Mouse (Mus musculus): ENCODE results near the gene Hs2st1. TPM values are rescaled to one million over a fixed set of nuclear protein-coding genes. Genes with fewer than 3 reads are reported as not detected.

The Hs2st1 gene
- polyA plus RNA-seq, 1 experiment: 30.9 TPM

DNA sequence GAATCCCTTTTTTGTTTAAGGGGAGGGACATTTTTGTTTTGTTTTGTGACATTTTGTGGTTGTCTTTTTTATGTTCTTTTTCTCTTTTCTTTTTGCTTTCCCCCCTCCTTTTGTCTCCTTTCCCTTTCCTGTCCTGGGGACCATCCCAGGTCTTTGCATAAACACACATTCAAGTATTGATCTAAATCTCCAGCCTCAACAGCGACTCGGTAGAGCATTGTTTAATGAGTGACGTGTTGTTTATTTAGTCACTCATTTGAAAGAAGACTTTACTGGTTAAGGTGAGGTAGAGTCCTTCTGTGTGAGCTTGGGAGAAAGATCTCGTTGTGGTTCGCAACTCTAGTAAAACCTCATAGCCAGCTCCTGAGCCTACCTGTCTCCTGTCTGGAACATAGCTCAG lies 13.8 kb upstream of the Hs2st1 start:
- DNase-seq (ENCODE audit: low read depth): no peak
- TF ChIP-seq CTCF (IDR thresholded peaks at IDR 0.05; ENCODE audit: borderline replicate concordance, extremely low read depth, insufficient read depth, insufficient read length) (no peak), POLR2A (IDR thresholded peaks at IDR 0.05; ENCODE audit: borderline replicate concordance, extremely low read depth, insufficient read depth, insufficient read length, poor library complexity, severe bottlenecking) (no peak)

DNA sequence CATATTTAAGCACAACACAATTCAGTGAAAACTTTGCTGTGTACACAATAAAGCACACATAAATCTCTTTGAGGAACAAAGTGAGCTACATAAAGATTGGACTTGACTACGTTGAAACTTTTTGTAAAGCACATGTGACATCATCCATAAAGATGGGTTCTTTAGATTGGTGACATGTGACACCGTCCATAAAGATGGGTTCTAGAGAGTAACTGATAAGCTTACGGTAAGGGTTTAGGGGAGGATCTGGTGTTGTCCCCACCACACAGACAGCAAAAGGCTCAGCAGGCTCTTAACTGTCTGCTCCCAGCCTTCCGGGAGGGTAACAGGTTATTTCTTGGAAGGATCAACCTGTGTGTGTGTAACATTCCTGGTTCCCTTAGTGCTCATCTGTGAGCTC lies 12.3 kb upstream of the Hs2st1 start:
- TF ChIP-seq CTCF (IDR thresholded peaks at IDR 0.05; ENCODE audit: borderline replicate concordance, extremely low read depth, insufficient read depth, insufficient read length): no peak
- no peak for TF ChIP-seq POLR2A (IDR thresholded peaks at IDR 0.05; ENCODE audit: borderline replicate concordance, extremely low read depth, insufficient read depth, insufficient read length, poor library complexity, severe bottlenecking)
- DNase-seq (ENCODE audit: low read depth): no peak

DNA sequence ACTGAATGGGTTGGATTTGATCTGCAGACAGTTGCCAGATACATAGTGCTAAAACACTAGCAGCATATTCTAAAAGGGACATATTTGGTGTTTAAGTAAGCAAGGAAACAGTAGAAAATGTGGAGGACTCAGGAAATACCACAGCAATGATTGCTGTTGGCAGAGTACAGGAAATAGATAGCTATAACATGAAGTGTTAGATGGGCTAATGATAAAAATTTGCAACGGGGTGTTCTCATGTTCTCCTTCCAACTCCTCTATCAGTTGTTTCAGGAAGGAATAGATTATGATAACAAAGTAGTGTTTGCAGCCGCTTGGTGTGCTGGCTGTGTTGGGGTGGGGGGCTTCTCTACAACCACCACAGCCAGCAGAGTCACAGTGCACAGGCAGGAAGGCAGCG lies 11.9 kb upstream of the Hs2st1 start:
- TF ChIP-seq POLR2A (IDR thresholded peaks at IDR 0.05; ENCODE audit: borderline replicate concordance, extremely low read depth, insufficient read depth, insufficient read length, poor library complexity, severe bottlenecking) (no peak), CTCF (IDR thresholded peaks at IDR 0.05; ENCODE audit: borderline replicate concordance, extremely low read depth, insufficient read depth, insufficient read length) (no peak)
- DNase-seq (ENCODE audit: low read depth): no peak

DNA sequence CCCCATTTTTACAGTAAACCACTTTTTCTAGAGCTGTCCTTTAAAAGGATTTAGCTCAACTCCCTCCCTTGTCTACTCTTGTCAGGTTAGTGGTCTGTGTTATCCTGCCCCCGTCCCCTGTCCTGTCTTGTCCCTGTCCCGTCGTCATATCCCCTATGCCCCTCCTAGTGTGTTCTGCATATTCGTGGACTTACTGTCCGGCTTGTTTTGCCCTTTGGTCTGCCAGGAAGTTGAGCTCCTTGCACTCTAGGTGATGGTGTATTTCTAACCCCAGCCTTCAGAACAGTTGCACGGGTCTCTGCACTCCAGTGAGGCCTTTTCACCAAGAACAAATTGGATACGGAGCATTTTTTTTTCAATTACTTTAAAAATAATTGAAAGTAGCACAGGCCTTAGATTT lies 10.3 kb upstream of the Hs2st1 start:
- DNase-seq (ENCODE audit: low read depth): no peak
- TF ChIP-seq CTCF (IDR thresholded peaks at IDR 0.05; ENCODE audit: borderline replicate concordance, extremely low read depth, insufficient read depth, insufficient read length) (no peak), POLR2A (IDR thresholded peaks at IDR 0.05; ENCODE audit: borderline replicate concordance, extremely low read depth, insufficient read depth, insufficient read length, poor library complexity, severe bottlenecking) (no peak)

DNA sequence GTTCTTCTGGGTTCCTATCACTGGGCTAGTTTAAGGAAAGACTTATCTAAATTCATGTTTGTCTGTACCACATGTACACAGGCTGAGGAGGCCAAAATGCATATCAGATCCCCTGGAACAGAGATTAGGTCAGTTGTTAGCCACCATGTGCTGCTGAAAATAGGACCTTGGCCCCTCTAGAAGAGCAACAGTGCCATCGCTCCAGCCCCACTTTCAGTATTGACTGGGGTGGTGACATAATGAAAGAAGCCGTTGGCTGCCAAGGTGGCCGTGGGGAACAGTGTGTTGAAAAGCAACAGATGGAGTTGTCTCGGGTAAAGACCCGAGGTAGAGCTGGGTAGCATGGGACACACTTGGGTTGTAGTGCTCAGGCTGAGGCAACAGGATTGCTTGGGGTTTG lies 9.8 kb upstream of the Hs2st1 start:
- TF ChIP-seq CTCF (IDR thresholded peaks at IDR 0.05; ENCODE audit: borderline replicate concordance, extremely low read depth, insufficient read depth, insufficient read length) (no peak), POLR2A (IDR thresholded peaks at IDR 0.05; ENCODE audit: borderline replicate concordance, extremely low read depth, insufficient read depth, insufficient read length, poor library complexity, severe bottlenecking) (no peak)
- no peak for DNase-seq (ENCODE audit: low read depth)

DNA sequence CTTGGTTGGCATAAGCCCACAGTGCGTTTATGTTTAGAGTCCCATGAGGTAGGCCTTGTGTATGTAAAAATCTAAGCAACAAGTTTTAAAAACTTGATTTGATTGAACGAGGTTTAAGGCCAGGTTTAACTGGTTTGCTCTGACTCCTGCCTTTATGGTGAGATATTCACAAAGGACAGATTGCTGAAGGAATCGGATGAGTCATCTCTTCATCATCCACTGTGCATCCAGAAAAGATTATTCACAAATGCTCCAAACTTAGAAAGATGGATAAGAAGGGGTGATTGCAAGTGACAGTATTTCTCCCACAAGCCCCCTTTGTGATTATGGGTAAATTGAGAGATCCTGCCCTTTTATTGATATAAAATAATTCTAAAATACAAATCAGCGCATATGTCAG lies 8.9 kb upstream of the Hs2st1 start:
- TF ChIP-seq POLR2A (IDR thresholded peaks at IDR 0.05; ENCODE audit: borderline replicate concordance, extremely low read depth, insufficient read depth, insufficient read length, poor library complexity, severe bottlenecking) (no peak), CTCF (IDR thresholded peaks at IDR 0.05; ENCODE audit: borderline replicate concordance, extremely low read depth, insufficient read depth, insufficient read length) (no peak)
- no peak for DNase-seq (ENCODE audit: low read depth)

DNA sequence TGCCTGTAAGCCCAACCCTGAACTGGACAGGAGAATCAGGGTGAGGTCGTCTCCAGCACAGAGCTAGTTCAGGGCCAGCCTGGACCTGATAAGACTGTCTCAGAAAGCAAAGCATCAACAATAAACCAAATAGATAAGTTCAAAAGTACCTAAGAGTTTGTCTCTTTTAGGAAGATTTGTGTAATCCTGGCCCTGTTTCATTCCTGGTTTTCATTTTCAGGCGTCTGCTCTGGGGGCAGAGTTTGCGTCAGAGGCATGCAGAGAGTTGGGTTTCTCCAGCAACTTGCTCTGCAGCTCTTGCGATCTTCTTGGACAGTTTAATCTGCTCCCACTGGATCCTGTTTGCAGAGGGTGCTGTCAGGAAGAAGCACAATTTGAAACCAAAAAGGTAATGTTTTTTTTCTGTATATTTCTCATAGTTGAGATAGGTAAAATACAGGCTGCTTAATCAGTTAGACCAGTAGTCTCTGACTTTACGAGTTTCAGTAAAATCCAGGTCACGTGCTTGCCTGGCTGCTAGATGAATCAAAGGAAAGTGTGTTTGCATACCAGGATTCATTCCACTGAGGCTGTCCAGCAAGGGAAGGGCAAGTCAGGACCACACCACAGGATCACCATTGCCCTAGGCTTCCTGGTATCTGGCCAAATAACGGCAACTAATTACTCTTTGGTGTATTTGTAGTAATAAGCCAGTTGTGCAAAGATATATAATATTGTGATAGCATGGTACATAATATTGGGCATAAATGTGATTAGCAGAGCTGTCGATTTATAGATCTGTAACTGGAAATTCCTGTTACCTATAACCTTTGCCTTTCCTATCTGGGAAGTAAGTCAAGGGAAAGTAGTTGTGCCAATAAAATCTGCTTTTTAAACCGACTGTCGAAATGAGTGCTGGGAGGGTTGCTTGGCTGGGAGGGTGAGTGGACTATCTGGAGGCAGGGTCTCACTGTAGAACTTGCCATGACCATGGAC lies 7.7 kb upstream of the Hs2st1 start:
- no peak for DNase-seq (ENCODE audit: low read depth)
- TF ChIP-seq POLR2A (IDR thresholded peaks at IDR 0.05; ENCODE audit: borderline replicate concordance, extremely low read depth, insufficient read depth, insufficient read length, poor library complexity, severe bottlenecking) (no peak), CTCF (IDR thresholded peaks at IDR 0.05; ENCODE audit: borderline replicate concordance, extremely low read depth, insufficient read depth, insufficient read length) (no peak)

DNA sequence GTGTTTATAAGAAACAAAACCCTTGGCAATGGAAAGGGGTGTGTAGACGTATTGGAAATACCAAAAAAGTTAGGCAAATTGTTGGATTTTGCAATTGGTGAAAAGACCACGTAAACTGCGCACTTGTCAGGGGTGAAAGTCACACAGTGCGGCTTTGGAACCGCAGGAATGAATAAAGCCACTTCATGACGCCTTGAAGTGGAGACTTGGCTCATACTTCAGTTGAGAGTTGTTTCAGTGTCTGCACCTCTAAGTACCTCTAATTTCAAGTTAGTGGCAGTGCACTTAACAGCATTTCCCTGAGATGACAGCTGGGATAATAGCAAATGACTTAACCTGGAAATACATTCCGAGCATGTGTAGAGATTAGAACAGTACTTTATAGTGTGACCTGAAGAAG lies 4.3 kb upstream of the Hs2st1 start:
- no peak for TF ChIP-seq CTCF (IDR thresholded peaks at IDR 0.05; ENCODE audit: borderline replicate concordance, extremely low read depth, insufficient read depth, insufficient read length)
- TF ChIP-seq POLR2A (IDR thresholded peaks at IDR 0.05; ENCODE audit: borderline replicate concordance, extremely low read depth, insufficient read depth, insufficient read length, poor library complexity, severe bottlenecking): no peak
- no peak for DNase-seq (ENCODE audit: low read depth)

DNA sequence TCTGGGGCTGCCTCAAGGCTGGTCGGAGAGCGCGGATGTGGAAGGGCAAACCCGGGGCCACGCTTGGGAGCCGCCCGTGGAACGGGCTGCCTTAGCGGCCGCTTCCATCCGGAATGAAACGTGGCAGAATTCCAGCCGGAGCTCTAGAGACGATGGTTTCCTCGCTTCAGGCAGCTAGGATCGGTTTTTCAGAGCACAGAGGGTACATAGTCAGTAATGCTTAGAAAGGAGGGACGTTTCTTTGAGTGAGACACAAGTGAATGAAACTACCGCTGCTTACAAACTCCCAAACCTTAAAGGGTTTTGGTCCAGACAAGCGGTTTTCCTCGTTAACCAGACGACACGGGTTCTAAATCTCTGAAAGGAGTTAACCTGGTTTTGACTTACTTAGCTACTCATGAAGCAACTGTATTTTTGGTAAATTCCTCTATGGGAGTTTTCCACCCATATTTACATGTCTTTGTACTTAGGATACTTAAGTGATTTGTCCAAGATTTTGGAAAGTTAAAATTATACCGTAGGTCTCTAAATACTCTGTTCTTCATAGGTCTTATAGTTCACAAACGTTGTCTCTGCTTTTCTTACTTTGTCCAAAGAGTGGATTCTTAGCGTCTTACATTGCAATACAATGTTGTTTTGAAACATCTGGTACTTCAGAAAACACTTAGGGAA lies 971 bp upstream of the Hs2st1 start:
- DNase-seq (ENCODE audit: low read depth): no peak

DNA sequence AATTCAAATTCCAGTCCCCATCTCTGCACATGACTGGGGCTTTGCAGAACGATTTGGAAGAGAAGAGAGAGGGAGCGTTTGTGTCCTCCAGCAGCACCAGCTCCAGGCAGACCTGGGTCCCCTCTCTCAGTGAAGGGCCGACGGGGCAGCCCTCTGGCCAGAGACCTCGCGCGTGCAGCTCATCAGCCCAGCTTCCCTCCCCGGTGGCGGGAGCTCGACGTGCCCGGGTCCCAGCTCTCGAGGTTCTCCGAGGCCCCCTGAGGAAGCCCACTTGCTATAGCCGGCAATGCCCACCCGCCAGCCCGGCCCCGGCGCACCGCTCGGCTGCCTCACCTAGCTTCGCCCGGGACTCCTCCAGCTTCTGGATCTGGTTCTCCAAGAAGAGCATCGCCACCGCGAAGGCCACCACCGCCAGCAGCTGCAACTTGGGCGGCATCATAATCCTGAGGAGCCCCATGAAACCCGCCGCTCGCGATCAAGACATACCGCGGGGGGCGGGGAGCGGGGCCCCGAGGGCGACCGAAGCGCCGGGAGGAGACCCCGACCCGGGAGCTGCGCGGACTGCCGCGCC lies 495 bp downstream of the Hs2st1 start:
- DNase-seq (ENCODE audit: low read depth): peak; percentile 63
- no peak for TF ChIP-seq CTCF (IDR thresholded peaks at IDR 0.05; ENCODE audit: borderline replicate concordance, extremely low read depth, insufficient read depth, insufficient read length)

More for the DNA sequence above, 971 bp upstream of the Hs2st1 start:
- TF ChIP-seq CTCF (IDR thresholded peaks at IDR 0.05; ENCODE audit: borderline replicate concordance, extremely low read depth, insufficient read depth, insufficient read length): no peak

DNA sequence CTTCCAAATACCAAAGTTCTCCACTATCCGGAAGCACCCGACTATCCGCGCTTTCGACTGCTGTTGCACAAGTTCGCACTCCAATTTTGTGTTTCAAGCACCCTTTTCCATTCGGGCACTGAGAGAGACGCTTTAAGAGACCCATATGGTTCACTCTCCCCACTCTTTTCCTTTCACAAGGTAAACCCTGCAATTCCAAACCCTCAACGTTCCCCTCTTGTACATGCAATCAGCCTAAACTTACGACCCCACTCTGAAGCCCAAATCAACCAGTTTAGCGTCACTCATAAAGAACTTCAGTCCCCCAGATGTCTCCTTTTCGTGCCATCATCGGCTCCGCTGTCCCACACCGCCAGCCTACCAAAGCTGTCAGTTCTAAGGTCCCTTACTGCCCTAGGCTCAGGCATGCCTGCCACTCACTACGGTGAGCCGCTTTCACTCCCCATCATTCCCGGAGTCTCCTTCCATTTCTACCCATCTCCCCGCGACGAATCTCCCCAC lies 1.1 kb downstream of the Hs2st1 start:
- peak; percentile 60 for DNase-seq (ENCODE audit: low read depth)
- no peak for TF ChIP-seq CTCF (IDR thresholded peaks at IDR 0.05; ENCODE audit: borderline replicate concordance, extremely low read depth, insufficient read depth, insufficient read length)
- TF ChIP-seq POLR2A (IDR thresholded peaks at IDR 0.05; ENCODE audit: borderline replicate concordance, extremely low read depth, insufficient read depth, insufficient read length, poor library complexity, severe bottlenecking): no peak

All from brain, embryonic 14.5 days (tissue).